Mouse (Mus musculus): Measurements from ENCODE around the gene Cd2ap. TPM values are rescaled to one million over a fixed set of nuclear protein-coding genes. Genes with fewer than 3 reads are reported as not detected.

Gene Cd2ap
- total RNA-seq, 2 experiments from 2014 or later, result 17.2 to 32.7 TPM

Other genes starting within 250 kb of the Cd2ap start
- gene Adgrf4, start 184.4 kb downstream of the Cd2ap start, total RNA-seq (2015; ENCODE audit: low replicate concordance), result not detected in 2 replicates
- gene Adgrf4, start 184.4 kb downstream of the Cd2ap start, total RNA-seq (2017; ENCODE audit: low replicate concordance), result not detected in 2 replicates
- not detected in 2 replicates for gene Adgrf2, start 134.5 kb downstream of the Cd2ap start, total RNA-seq (2015; ENCODE audit: low replicate concordance)
- not detected in 2 replicates for gene Adgrf2, start 134.5 kb downstream of the Cd2ap start, total RNA-seq (2017; ENCODE audit: low replicate concordance)
- 17.6 and 19.5 TPM in 2 replicates for gene Tnfrsf21, start 139.9 kb upstream of the Cd2ap start, total RNA-seq (2015; ENCODE audit: low replicate concordance)
- gene Tnfrsf21, start 139.9 kb upstream of the Cd2ap start, total RNA-seq (2017; ENCODE audit: low replicate concordance), result 11.0 and 14.6 TPM in 2 replicates

Measured in erythroid progenitor cell, adult 5-6 weeks (primary cell).